Mouse (Mus musculus) frontal cortex, postnatal 10 days (tissue): ENCODE measurements around the gene Elane.

Experiments
- DNase-seq, 2 experiments: peaks; one replicate each; pipeline ENCODE4 v3.0.0; 2022; ENCODE audit warnings: low spot score in 2 of 2, mixed read lengths in 1 of 2

Elane gene

GRCm38 (mm10) chr10:79929967-79930825 lies 44.1 kb downstream of the Elane start:
- no peak for DNase-seq

- DNase-seq = no peak
Measured at GRCm38 (mm10) chr10:79930826-79931186, 44.8 kb downstream of the Elane start.

- DNase-seq = no peak
Measured at GRCm38 (mm10) chr10:79931797-79932196, 45.8 kb downstream of the Elane start.

GRCm38 (mm10) chr10:79932736-79933135 lies 46.7 kb downstream of the Elane start:
- DNase-seq = peak; percentile 63 to 68

- no peak for DNase-seq
Measured at GRCm38 (mm10) chr10:79933145-79933679, 47.2 kb downstream of the Elane start.

GRCm38 (mm10) chr10:79933861-79934260 lies 47.8 kb downstream of the Elane start:
- DNase-seq = no peak

- DNase-seq = peak; percentile 74 to 78
Measured at GRCm38 (mm10) chr10:79934272-79934721, 48.2 kb downstream of the Elane start.

GRCm38 (mm10) chr10:79934794-79935569 lies 48.9 kb downstream of the Elane start:
- no peak for DNase-seq

GRCm38 (mm10) chr10:79936284-79936910 lies 50.4 kb downstream of the Elane start:
- no peak for DNase-seq

GRCm38 (mm10) chr10:79936911-79937441 lies 50.9 kb downstream of the Elane start:
- DNase-seq = no peak
